8 mouse cellular contexts compared by ENCODE assay signal in genomic region chr7:44311713-44312304, GRCm38 (mm10). TPM values are rescaled to one million over a fixed set of nuclear protein-coding genes. Genes with fewer than 3 reads are reported as not detected.
DNase-seq lines count a peak whose midpoint lies in the region; ATAC-seq and TF ChIP-seq lines count a peak whose summit lies in the region.
"Had no signal": no experiment of that assay in that cellular context is flagged by ENCODE, and none has a peak within 500 bp of the region (broad histone marks: within the 10 kb centered on the region; RNA-seq: fewer than 3 reads in every experiment).

No protein-coding gene starts in this region.

- 7% methylated on average over 6 of the region's 6 CpGs for WGBS in liver, postnatal 0 days (ENCODE audit: insufficient replicate concordance)
- 10% methylated on average over 6 of the region's 6 CpGs for WGBS in liver, embryonic 11.5 days
- WGBS in forebrain, embryonic 14.5 days = 22% methylated on average over 6 of the region's 6 CpGs
- WGBS in limb, embryonic 12.5 days = 10% methylated on average over 6 of the region's 6 CpGs

- H3K4me1 ChIP-seq in liver, postnatal 0 days (ENCODE audit: insufficient read depth) = peaks cover 9% of the 10 kb centered on the region; the same call in 1 of the 2 replicates
- H3K4me1 ChIP-seq in liver, embryonic 11.5 days (replicated peaks; ENCODE audit: control insufficient read depth, insufficient read depth, low read length) = peaks cover 10% of the 10 kb centered on the region
- H3K4me1 ChIP-seq in forebrain, embryonic 14.5 days (ENCODE audit: control insufficient read depth, insufficient read depth, low read length) = peaks cover 7% of the 10 kb centered on the region
- peaks cover 37% of the 10 kb centered on the region for H3K4me1 ChIP-seq in limb, embryonic 12.5 days (replicated peaks)

- H3K27ac ChIP-seq in liver, postnatal 0 days (ENCODE audit: low read depth) = no peak overlapping the region
- H3K27ac ChIP-seq in liver, embryonic 11.5 days (ENCODE audit: low read depth, low read length) = no peak overlapping the region
- H3K27ac ChIP-seq in forebrain, embryonic 14.5 days (ENCODE audit: low read depth, low read length) = no peak overlapping the region
- no peak overlapping the region for H3K27ac ChIP-seq in limb, embryonic 12.5 days

- H3K4me3 ChIP-seq in liver, postnatal 0 days (ENCODE audit: low read depth, low read length) = no peak overlapping the region
- H3K4me3 ChIP-seq in liver, embryonic 11.5 days (ENCODE audit: low read depth, low read length) = no peak overlapping the region
- peak overlapping the region; percentile 60; the same call in 1 of the 2 replicates for H3K4me3 ChIP-seq in forebrain, embryonic 14.5 days (ENCODE audit: low read depth, low read length)
- peak overlapping the region; percentile 54 for H3K4me3 ChIP-seq in limb, embryonic 12.5 days (replicated peaks)

- H3K9me3 ChIP-seq in liver, postnatal 0 days (ENCODE audit: low read length) = no peaks in the 10 kb centered on the region
- H3K9me3 ChIP-seq in liver, embryonic 11.5 days (ENCODE audit: control insufficient read depth, low read length) = no peaks in the 10 kb centered on the region
- no peaks in the 10 kb centered on the region for H3K9me3 ChIP-seq in forebrain, embryonic 14.5 days (replicated peaks; ENCODE audit: control insufficient read depth, low read length)
- H3K9me3 ChIP-seq in limb, embryonic 12.5 days = no peaks in the 10 kb centered on the region

- ATAC-seq in liver, postnatal 0 days = no peak
- ATAC-seq in liver, embryonic 11.5 days (replicated peaks; ENCODE audit: low FRiP score) = no peak
- peak; percentile 15 for ATAC-seq in forebrain, embryonic 14.5 days
- ATAC-seq in limb, embryonic 12.5 days (ENCODE audit: insufficient number of reproducible peaks, insufficient read depth, low FRiP score, low TSS enrichment, low read depth) = peak; percentile 13
- no peak for ATAC-seq in erythroblast, adult 5-6 weeks (replicated peaks; ENCODE audit: low FRiP score, poor library complexity, severe bottlenecking)
- ATAC-seq in megakaryocyte progenitor cell, adult 5-6 weeks (replicated peaks; ENCODE audit: poor library complexity) = no peak

- TF ChIP-seq EP300 in liver, postnatal 0 days (IDR thresholded peaks at IDR 0.05; ENCODE audit: low read depth) = no peak

- no peak for DNase-seq in liver, postnatal 0 days
- DNase-seq in liver, embryonic 11.5 days (ENCODE audit: low spot score) = no peak
- no peak for DNase-seq in forebrain, embryonic 14.5 days (ENCODE audit: low spot score)
- peak; percentile 66 to 72 for DNase-seq in spleen, adult 18-20 months

- peaks cover 59% of the 10 kb centered on the region for H3K27me3 ChIP-seq in liver, postnatal 0 days (ENCODE audit: insufficient read depth, low read length)
- H3K27me3 ChIP-seq in liver, embryonic 11.5 days (replicated peaks; ENCODE audit: control insufficient read depth, insufficient read depth, low read length) = peaks cover 74% of the 10 kb centered on the region
- no peaks in the 10 kb centered on the region for H3K27me3 ChIP-seq in forebrain, embryonic 14.5 days (replicated peaks; ENCODE audit: control insufficient read depth, insufficient read depth, low read length)
- peaks cover 65% of the 10 kb centered on the region for H3K27me3 ChIP-seq in limb, embryonic 12.5 days

- no peak overlapping the region for H3K9ac ChIP-seq in liver, postnatal 0 days (replicated peaks)
- H3K9ac ChIP-seq in liver, embryonic 11.5 days (ENCODE audit: low read depth, low read length) = no peak overlapping the region
- H3K9ac ChIP-seq in forebrain, embryonic 14.5 days (ENCODE audit: low read length) = peak overlapping the region; percentile 74
- H3K9ac ChIP-seq in limb, embryonic 12.5 days (replicated peaks) = no peak overlapping the region

- no peaks in the 10 kb centered on the region for H3K36me3 ChIP-seq in liver, postnatal 0 days (replicated peaks; ENCODE audit: insufficient read depth, low read length)
- H3K36me3 ChIP-seq in liver, embryonic 11.5 days (ENCODE audit: control insufficient read depth, insufficient read depth, low read length) = no peaks in the 10 kb centered on the region
- peaks cover 28% of the 10 kb centered on the region for H3K36me3 ChIP-seq in forebrain, embryonic 14.5 days (ENCODE audit: control insufficient read depth, insufficient read depth, low read length)
- H3K36me3 ChIP-seq in limb, embryonic 12.5 days = no peaks in the 10 kb centered on the region

- H3K4me2 ChIP-seq in liver, postnatal 0 days (ENCODE audit: low read depth, low read length) = no peak overlapping the region
- H3K4me2 ChIP-seq in liver, embryonic 11.5 days = no peak overlapping the region
- peak overlapping the region; percentile 96 for H3K4me2 ChIP-seq in forebrain, embryonic 14.5 days (ENCODE audit: low read length)
- peak overlapping the region; percentile 98 for H3K4me2 ChIP-seq in limb, embryonic 12.5 days

- 0 out of 2 replicates have a peak, but pooled peaks have one; percentile 23 for TF ChIP-seq CTCF in liver, postnatal 0 days (IDR thresholded peaks at IDR 0.05; ENCODE audit: low read depth)

RNA-seq across cellular contexts. Expression of gene Shank1, which starts 1.8 kb away (rescaled TPM):
- polyA plus RNA-seq in liver, postnatal 0 days (2015; fragmentation: Nextera tagmentation; extraction: Ambion mirVana) = not detected in 2 replicates
- 0.62 and 0.69 TPM in 2 replicates for polyA plus RNA-seq in liver, embryonic 11.5 days (2014; fragmentation: Nextera tagmentation; extraction: Ambion mirVana)
- 9.5 and 15.1 TPM in 2 replicates for polyA plus RNA-seq in forebrain, embryonic 14.5 days (2014; fragmentation: Nextera tagmentation; extraction: Ambion mirVana)
- 1.2 and 1.3 TPM in 2 replicates for polyA plus RNA-seq in limb, embryonic 12.5 days (2016; fragmentation: Nextera tagmentation; extraction: Ambion mirVana)
- total RNA-seq in erythroblast, adult 5-6 weeks (2015; ENCODE audit: low replicate concordance) = not detected in 2 replicates
- total RNA-seq in erythroblast, adult 5-6 weeks (2017; ENCODE audit: low replicate concordance) = not detected in 2 replicates
- total RNA-seq in megakaryocyte progenitor cell, adult 5-6 weeks (2015) = 0.05 and 0.49 TPM in 2 replicates
- total RNA-seq in megakaryocyte progenitor cell, adult 5-6 weeks (2017) = not detected in 2 replicates

RNA-seq across cellular contexts. Expression of gene Clec11a, which starts 5.1 kb away (rescaled TPM):
- 1.6 and 1.8 TPM in 2 replicates for polyA plus RNA-seq in liver, postnatal 0 days (2015; fragmentation: Nextera tagmentation; extraction: Ambion mirVana)
- polyA plus RNA-seq in liver, embryonic 11.5 days (2014; fragmentation: Nextera tagmentation; extraction: Ambion mirVana) = 0.90 and 1.1 TPM in 2 replicates
- polyA plus RNA-seq in forebrain, embryonic 14.5 days (2014; fragmentation: Nextera tagmentation; extraction: Ambion mirVana) = 3.7 and 4.5 TPM in 2 replicates
- polyA plus RNA-seq in limb, embryonic 12.5 days (2016; fragmentation: Nextera tagmentation; extraction: Ambion mirVana) = 2.0 and 2.2 TPM in 2 replicates
- total RNA-seq in erythroblast, adult 5-6 weeks (2015; ENCODE audit: low replicate concordance) = 0.19 and 0.63 TPM in 2 replicates
- total RNA-seq in erythroblast, adult 5-6 weeks (2017; ENCODE audit: low replicate concordance) = 0.28 and 1.0 TPM in 2 replicates
- 4.1 TPM in 2 replicates for total RNA-seq in megakaryocyte progenitor cell, adult 5-6 weeks (2015)
- 4.2 and 4.4 TPM in 2 replicates for total RNA-seq in megakaryocyte progenitor cell, adult 5-6 weeks (2017)

RNA-seq across cellular contexts. Expression of gene Gm15517, which starts 50.6 kb away (rescaled TPM):
- not detected in 2 replicates for polyA plus RNA-seq in liver, postnatal 0 days (2015; fragmentation: Nextera tagmentation; extraction: Ambion mirVana)
- polyA plus RNA-seq in liver, embryonic 11.5 days (2014; fragmentation: Nextera tagmentation; extraction: Ambion mirVana) = not detected in 2 replicates
- polyA plus RNA-seq in forebrain, embryonic 14.5 days (2014; fragmentation: Nextera tagmentation; extraction: Ambion mirVana) = not detected in 2 replicates
- not detected in 2 replicates for polyA plus RNA-seq in limb, embryonic 12.5 days (2016; fragmentation: Nextera tagmentation; extraction: Ambion mirVana)
- not detected in 2 replicates for total RNA-seq in erythroblast, adult 5-6 weeks (2015; ENCODE audit: low replicate concordance)
- not detected in 2 replicates for total RNA-seq in erythroblast, adult 5-6 weeks (2017; ENCODE audit: low replicate concordance)
- total RNA-seq in megakaryocyte progenitor cell, adult 5-6 weeks (2015) = not detected in 2 replicates
- not detected in 2 replicates for total RNA-seq in megakaryocyte progenitor cell, adult 5-6 weeks (2017)
- total RNA-seq: layer of hippocampus, postnatal 14 days had no signal

RNA-seq across cellular contexts. Expression of gene Acp4, which starts 54.6 kb away (rescaled TPM):
- polyA plus RNA-seq in liver, postnatal 0 days (2015; fragmentation: Nextera tagmentation; extraction: Ambion mirVana) = not detected in 2 replicates
- not detected in 2 replicates for polyA plus RNA-seq in liver, embryonic 11.5 days (2014; fragmentation: Nextera tagmentation; extraction: Ambion mirVana)
- not detected in 2 replicates for polyA plus RNA-seq in forebrain, embryonic 14.5 days (2014; fragmentation: Nextera tagmentation; extraction: Ambion mirVana)
- polyA plus RNA-seq in limb, embryonic 12.5 days (2016; fragmentation: Nextera tagmentation; extraction: Ambion mirVana) = 0.28 TPM in 1 of 2 replicates, not detected in the other
- total RNA-seq in erythroblast, adult 5-6 weeks (2015; ENCODE audit: low replicate concordance) = not detected in 2 replicates
- total RNA-seq in erythroblast, adult 5-6 weeks (2017; ENCODE audit: low replicate concordance) = not detected in 2 replicates
- not detected in 2 replicates for total RNA-seq in megakaryocyte progenitor cell, adult 5-6 weeks (2015)
- 0.04 TPM in 1 of 2 replicates, not detected in the other for total RNA-seq in megakaryocyte progenitor cell, adult 5-6 weeks (2017)
- total RNA-seq: layer of hippocampus, postnatal 14 days had no signal

Comparison
In these comparisons a context has a peak if more than half of its experiments do, and no peak if none do; other contexts are left out.
1. ATAC-seq: peak in forebrain, embryonic 14.5 days (single experiment) and limb, embryonic 12.5 days (single experiment); none in liver, postnatal 0 days (single experiment), liver, embryonic 11.5 days (single experiment), erythroblast, adult 5-6 weeks (single experiment) and megakaryocyte progenitor cell, adult 5-6 weeks (single experiment).
2. DNase-seq: peak in spleen, adult 18-20 months (2 of 2); none in liver, postnatal 0 days (single experiment), liver, embryonic 11.5 days (single experiment) and forebrain, embryonic 14.5 days (single experiment).
3. H3K4me2 ChIP-seq: peak in forebrain, embryonic 14.5 days (single experiment) and limb, embryonic 12.5 days (single experiment); none in liver, postnatal 0 days (single experiment) and liver, embryonic 11.5 days (single experiment).
4. H3K4me3 ChIP-seq: peak in forebrain, embryonic 14.5 days (single experiment) and limb, embryonic 12.5 days (single experiment); none in liver, postnatal 0 days (single experiment) and liver, embryonic 11.5 days (single experiment).